Comparison of ENCODE assay signal across 22 mouse cellular contexts in the genomic region with DNA sequence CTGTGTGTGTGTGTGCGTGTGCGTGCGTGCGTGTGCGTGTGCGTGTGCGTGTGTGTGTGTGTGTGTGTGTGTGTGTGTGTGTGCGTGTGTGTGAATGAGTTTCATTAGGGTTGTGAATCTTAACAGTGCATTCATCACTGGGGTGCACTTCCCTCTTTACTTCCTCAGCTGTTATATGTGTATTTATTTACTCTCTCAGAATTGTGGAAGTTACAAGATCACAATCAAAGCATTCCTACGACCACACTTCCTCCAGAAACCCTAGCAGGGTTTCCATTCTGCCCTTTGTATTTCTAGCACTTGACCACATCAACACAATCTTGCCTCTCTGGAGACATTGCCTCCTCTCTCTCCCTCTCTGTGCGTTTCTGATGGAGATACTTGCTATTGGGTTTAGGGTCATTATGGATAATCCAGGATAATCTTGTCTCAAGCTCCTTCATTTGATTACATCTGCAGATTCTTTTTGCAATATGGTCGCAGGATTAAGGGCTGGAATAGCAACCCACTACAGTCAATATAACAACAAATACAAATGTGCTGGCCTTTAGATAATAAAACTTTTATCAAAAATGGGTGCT.
DNase-seq lines count a peak whose midpoint lies in the region; ATAC-seq lines count a peak whose summit lies in the region.
"Had no signal": no experiment of that assay in that cellular context is flagged by ENCODE, and none has a peak within 500 bp of the region (broad histone marks: within the 10 kb centered on the region; RNA-seq: fewer than 3 reads in every experiment).

No protein-coding gene starts in this region.

- DNase-seq in heart, adult 11 months, result peak; percentile 51
- no peak for DNase-seq in heart, postnatal 4 days
- DNase-seq in retina, adult 2 months (ENCODE audit: low read depth, low spot score), result peak; percentile 11
- no peak for DNase-seq in retina, embryonic 14.5 days (ENCODE audit: low spot score)
- DNase-seq in retina, postnatal 7 days (ENCODE audit: low read depth, low spot score), result peak; percentile 48
- no peak for DNase-seq in thymus, adult 18-20 months
- DNase-seq in kidney, adult 8-10 months, result no peak
- DNase-seq: adrenal gland, adult 8-10 months; adrenal gland, postnatal 25 days; cerebellum, adult 18-20 months; cerebellum, adult 9-10 months; cerebellum, postnatal 14 days; embryo, embryonic 11 days; gastrocnemius, postnatal 10 days; gastrocnemius, postnatal 36 days; heart, adult 18-20 months had no signal

- ATAC-seq in megakaryocyte progenitor cell, adult 5-6 weeks (replicated peaks; ENCODE audit: poor library complexity), result peak; percentile 90
- ATAC-seq: activated CD4-positive, CD25-positive, alpha-beta regulatory T cell, adult 4 months; forebrain, embryonic 13.5 days; forebrain, embryonic 16.5 days; hindbrain, postnatal 0 days; inflammation-experienced regulatory T-cells, adult 6 months had no signal

Comparison
In these comparisons a context has a peak if more than half of its experiments do, and no peak if none do; other contexts are left out.
1. DNase-seq: peak in heart, adult 11 months (single experiment), retina, adult 2 months (single experiment) and retina, postnatal 7 days (single experiment); none in heart, postnatal 4 days (single experiment), retina, embryonic 14.5 days (single experiment), thymus, adult 18-20 months (0 of 2) and kidney, adult 8-10 months (0 of 2).